ENCODE assay signal across 9 mouse cellular contexts in genomic region chr2:70567682-70568077, GRCm38 (mm10). TPM values are rescaled to one million over a fixed set of nuclear protein-coding genes. Genes with fewer than 3 reads are reported as not detected.
DNase-seq lines count a peak whose midpoint lies in the region; ATAC-seq lines count a peak whose summit lies in the region.
"Had no signal": no experiment of that assay in that cellular context is flagged by ENCODE, and none has a peak within 500 bp of the region (broad histone marks: within the 10 kb centered on the region; RNA-seq: fewer than 3 reads in every experiment).

No protein-coding gene starts in this region.

- H3K4me2 ChIP-seq in heart, embryonic 15.5 days: peak overlapping the region; percentile 92
- peak overlapping the region; percentile 70 for H3K4me2 ChIP-seq in hindbrain, embryonic 15.5 days
- peak overlapping the region; percentile 55 for H3K4me2 ChIP-seq in midbrain, embryonic 15.5 days

- H3K9me3 ChIP-seq in heart, embryonic 15.5 days (replicated peaks): no peaks in the 10 kb centered on the region
- H3K9me3 ChIP-seq in hindbrain, embryonic 15.5 days: no peaks in the 10 kb centered on the region
- H3K9me3 ChIP-seq in midbrain, embryonic 15.5 days: no peaks in the 10 kb centered on the region

- H3K4me1 ChIP-seq in heart, embryonic 15.5 days (replicated peaks): peaks cover 56% of the 10 kb centered on the region
- H3K4me1 ChIP-seq in hindbrain, embryonic 15.5 days (replicated peaks): peaks cover 51% of the 10 kb centered on the region
- peaks cover 48% of the 10 kb centered on the region for H3K4me1 ChIP-seq in midbrain, embryonic 15.5 days

- no peak overlapping the region for H3K27ac ChIP-seq in heart, embryonic 15.5 days
- H3K27ac ChIP-seq in hindbrain, embryonic 15.5 days (replicated peaks): peak overlapping the region; percentile 90
- peak overlapping the region; percentile 91 for H3K27ac ChIP-seq in midbrain, embryonic 15.5 days

- peak overlapping the region; percentile 53 for H3K4me3 ChIP-seq in heart, embryonic 15.5 days
- H3K4me3 ChIP-seq in hindbrain, embryonic 15.5 days: peak overlapping the region; percentile 52
- H3K4me3 ChIP-seq in midbrain, embryonic 15.5 days: peak overlapping the region; percentile 49

- 6% methylated on average over 12 of the region's 12 CpGs for WGBS in heart, embryonic 15.5 days
- WGBS in hindbrain, embryonic 15.5 days: under 1% methylated on average over 12 of the region's 12 CpGs
- WGBS in midbrain, embryonic 15.5 days: under 1% methylated on average over 12 of the region's 12 CpGs

- DNase-seq in heart, adult 9 months (ENCODE audit: low spot score in 2 of 2): no peak
- peak; percentile 11 for DNase-seq in ZHBTc4 (ENCODE audit: low read depth, low spot score)
- DNase-seq in cerebellum, adult 11 months: no peak
- no peak for DNase-seq in ovary, postnatal 14 days (ENCODE audit: low spot score)
- no peak for DNase-seq in cerebellum, adult 11-12 months
- DNase-seq: lung, adult 2 months had no signal

- ATAC-seq in heart, embryonic 15.5 days (replicated peaks; ENCODE audit: insufficient number of reproducible peaks, insufficient read depth, low FRiP score, low read depth): no peak
- ATAC-seq in hindbrain, embryonic 15.5 days (ENCODE audit: low FRiP score, low read depth): no peak
- ATAC-seq in midbrain, embryonic 15.5 days (replicated peaks): peak; percentile 28; the same call in 1 of the 2 replicates

- H3K36me3 ChIP-seq in heart, embryonic 15.5 days: no peaks in the 10 kb centered on the region
- no peaks in the 10 kb centered on the region for H3K36me3 ChIP-seq in hindbrain, embryonic 15.5 days
- no peaks in the 10 kb centered on the region for H3K36me3 ChIP-seq in midbrain, embryonic 15.5 days (replicated peaks)

- no peak overlapping the region for H3K9ac ChIP-seq in heart, embryonic 15.5 days
- H3K9ac ChIP-seq in hindbrain, embryonic 15.5 days: peak overlapping the region; percentile 67
- H3K9ac ChIP-seq in midbrain, embryonic 15.5 days: no peak overlapping the region

- peaks cover 86% of the 10 kb centered on the region for H3K27me3 ChIP-seq in heart, embryonic 15.5 days
- peaks cover 45% of the 10 kb centered on the region for H3K27me3 ChIP-seq in hindbrain, embryonic 15.5 days
- H3K27me3 ChIP-seq in midbrain, embryonic 15.5 days (replicated peaks): peaks cover 56% of the 10 kb centered on the region

RNA-seq across cellular contexts. Expression of gene Gad1, which starts 14.8 kb away (rescaled TPM):
- 0.20 and 0.32 TPM in 2 replicates for polyA plus RNA-seq in heart, embryonic 15.5 days (2015; fragmentation: Nextera tagmentation; extraction: Ambion mirVana)
- 103 and 105 TPM in 2 replicates for polyA plus RNA-seq in hindbrain, embryonic 15.5 days (2015; fragmentation: Nextera tagmentation; extraction: Ambion mirVana)
- polyA plus RNA-seq in midbrain, embryonic 15.5 days (2015; fragmentation: Nextera tagmentation; extraction: Ambion mirVana): 112 and 128 TPM in 2 replicates

RNA-seq across cellular contexts. Expression of gene Erich2, which starts 59.1 kb away (rescaled TPM):
- 0.66 and 1.3 TPM in 2 replicates for polyA plus RNA-seq in heart, embryonic 15.5 days (2015; fragmentation: Nextera tagmentation; extraction: Ambion mirVana)
- 2.9 and 3.0 TPM in 2 replicates for polyA plus RNA-seq in hindbrain, embryonic 15.5 days (2015; fragmentation: Nextera tagmentation; extraction: Ambion mirVana)
- polyA plus RNA-seq in midbrain, embryonic 15.5 days (2015; fragmentation: Nextera tagmentation; extraction: Ambion mirVana): 2.8 TPM in 2 replicates

Comparison
In these comparisons a context has a peak if more than half of its experiments do, and no peak if none do; other contexts are left out.
1. RNA of gene Gad1, which starts 14.8 kb away (polyA plus RNA-seq): 112 to 128 TPM in midbrain, embryonic 15.5 days and 103 to 105 TPM in hindbrain, embryonic 15.5 days; 0.20 to 0.32 TPM in heart, embryonic 15.5 days; every median in the first group is over 10 times any median in the second.
2. Peak in every context shown above with its lines, with median percentiles within 50 percentile points of each other: H3K4me2 ChIP-seq and H3K4me3 ChIP-seq.